Mouse (Mus musculus) gastrocnemius, adult 18-20 months (tissue): ENCODE measurements around the gene Acvr1b. TPM values are rescaled to one million over a fixed set of nuclear protein-coding genes. Genes with fewer than 3 reads are reported as not detected.

ENCODE experiments used
- DNase-seq: peaks from one replicate; pipeline ENCODE4 v3.0.0; 2021; ENCODE audit warnings: low spot score
- total RNA-seq, 2 experiments: library from RNA; stranded (reverse); gene quantifications; 2 replicates each; pipeline ENCODE4 v1.2.3; 2021

Gene Acvr1b
- total RNA-seq, 2 experiments from 2014 or later: 26.0 to 48.0 TPM

DNA sequence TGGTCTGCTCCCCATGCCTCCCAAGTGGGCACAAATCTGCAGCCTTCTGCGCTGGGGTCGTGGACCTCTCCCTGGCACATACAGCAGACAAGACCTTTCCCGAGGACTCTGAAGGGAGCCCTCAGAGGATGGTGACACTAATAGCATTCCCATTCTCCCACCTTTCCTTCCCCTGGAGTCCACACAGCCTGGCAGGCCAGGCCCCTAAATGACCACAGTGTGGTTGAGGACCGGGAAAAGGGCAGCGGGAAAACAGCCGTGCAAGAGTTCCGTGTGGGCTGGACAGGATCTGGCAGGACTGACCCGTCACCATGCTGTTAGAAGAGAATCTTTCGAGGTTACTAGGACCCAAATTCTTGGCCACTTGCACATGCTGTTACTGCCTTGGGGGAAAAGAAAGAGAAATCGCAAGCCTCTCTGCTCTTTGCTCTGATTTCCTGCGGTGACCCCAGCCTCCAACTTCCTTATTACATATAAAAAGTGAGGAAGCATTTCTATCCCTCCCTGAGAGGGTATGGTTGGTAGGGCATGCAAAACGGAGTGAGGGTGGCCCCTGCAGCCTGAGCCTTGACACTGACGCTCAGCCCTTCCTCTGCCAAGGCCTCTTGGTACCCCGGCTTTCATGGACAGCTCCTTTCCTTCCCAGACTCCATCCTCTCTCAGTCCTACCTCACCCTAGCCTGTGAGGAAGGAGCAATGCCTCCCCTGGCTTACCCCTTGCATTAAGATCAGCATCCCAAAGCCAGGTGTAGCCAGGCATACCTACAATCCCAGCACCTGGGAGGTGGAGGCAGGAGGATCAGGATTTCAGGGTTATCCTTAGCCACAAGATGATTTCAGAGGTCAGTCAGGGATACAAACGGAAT, 27.5 kb upstream of the Acvr1b start:
- DNase-seq: no peak

GRCm38 (mm10) chr15:101147115-101147909, 26.6 kb upstream of the Acvr1b start:
- DNase-seq: no peak

- no peak for DNase-seq
Measured at GRCm38 (mm10) chr15:101147910-101148273, 26.0 kb upstream of the Acvr1b start.

DNA sequence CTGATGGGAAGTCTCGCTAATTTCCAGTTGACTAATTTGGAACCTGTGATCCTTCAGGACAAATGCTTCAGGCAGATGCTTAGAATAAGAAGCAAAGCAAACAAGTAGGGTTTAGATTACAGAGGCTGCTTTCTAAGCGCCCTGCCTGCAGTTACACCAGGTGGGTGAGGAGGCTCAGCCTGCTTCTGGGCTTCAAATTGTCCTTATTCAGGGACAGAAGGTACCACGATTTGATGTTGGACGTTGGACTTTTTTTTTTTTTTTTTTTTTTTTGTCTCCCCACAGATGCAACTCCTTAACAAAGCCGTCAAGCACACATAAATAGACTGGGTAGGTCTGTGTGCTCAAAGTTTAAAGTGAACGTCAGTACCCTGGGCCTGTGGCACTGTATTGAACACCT, 25.3 kb upstream of the Acvr1b start:
- DNase-seq: no peak

- DNase-seq: no peak
Measured at GRCm38 (mm10) chr15:101151409-101152261, 22.2 kb upstream of the Acvr1b start.

DNA sequence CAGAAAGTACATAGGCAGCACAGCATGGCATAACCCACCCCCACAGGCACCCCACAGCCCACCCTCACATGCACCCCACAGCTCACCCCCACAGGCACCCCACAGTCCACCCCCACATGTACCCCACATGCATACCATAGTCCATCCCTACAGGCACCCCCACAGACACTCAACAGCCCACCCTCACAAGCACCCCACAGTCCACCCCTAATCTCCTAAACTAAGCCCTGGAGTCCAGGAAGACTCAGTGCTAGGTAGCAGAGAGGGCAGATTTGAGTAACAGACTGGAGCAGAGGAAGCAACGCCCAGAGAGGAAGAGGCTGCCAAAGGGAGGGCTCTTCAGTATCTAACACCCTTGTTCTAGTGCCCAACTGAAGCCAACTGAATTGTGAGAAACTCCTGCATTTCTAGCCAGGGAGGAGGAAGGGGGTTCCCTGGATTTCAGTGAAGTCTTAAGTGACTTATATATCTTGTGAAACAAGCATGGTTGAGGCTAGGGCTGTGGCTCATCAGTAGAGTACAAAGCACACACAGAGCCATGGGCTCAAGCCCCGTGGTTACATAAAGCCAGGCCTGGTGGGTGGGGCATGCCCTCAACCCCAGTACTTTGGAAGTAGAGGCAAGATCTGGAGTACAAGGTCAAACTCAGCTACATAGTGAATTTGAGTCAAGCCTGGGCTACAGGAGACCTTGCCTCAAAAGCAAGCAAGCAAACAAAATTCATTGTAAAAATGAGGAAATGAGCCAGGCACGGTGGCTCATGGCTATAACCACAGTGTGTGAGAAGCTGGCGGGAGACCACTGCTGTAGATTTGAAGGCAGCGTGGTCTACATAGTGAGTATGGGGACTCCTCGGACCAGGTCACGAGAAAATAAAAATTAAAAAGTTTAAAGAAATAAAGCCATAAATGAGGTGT, 18.9 kb upstream of the Acvr1b start:
- no peak for DNase-seq

DNA sequence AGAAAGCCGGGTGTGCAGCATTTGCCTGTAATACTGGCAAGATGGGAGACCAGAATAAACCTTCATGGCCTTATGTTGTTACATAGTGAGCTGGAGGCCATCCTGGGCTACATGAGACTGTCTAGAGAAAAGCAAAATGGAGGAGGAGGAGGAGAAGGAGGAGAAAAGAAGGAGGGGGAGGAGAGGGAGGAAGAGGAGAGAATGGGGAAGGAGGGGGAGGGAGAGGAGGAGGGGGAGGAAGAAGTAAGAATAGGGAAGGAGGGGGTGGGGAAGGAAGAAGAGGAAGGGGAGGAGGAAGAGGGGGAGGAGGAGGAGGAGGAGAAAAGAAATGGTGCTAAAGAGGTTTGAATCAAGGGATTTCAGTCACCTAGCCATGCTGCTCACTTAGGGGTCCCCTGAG, 13.7 kb upstream of the Acvr1b start:
- no peak for DNase-seq

GRCm38 (mm10) chr15:101160591-101160990, 13.3 kb upstream of the Acvr1b start:
- DNase-seq: no peak

- no peak for DNase-seq
Measured at GRCm38 (mm10) chr15:101161534-101161933, 12.3 kb upstream of the Acvr1b start.

DNA sequence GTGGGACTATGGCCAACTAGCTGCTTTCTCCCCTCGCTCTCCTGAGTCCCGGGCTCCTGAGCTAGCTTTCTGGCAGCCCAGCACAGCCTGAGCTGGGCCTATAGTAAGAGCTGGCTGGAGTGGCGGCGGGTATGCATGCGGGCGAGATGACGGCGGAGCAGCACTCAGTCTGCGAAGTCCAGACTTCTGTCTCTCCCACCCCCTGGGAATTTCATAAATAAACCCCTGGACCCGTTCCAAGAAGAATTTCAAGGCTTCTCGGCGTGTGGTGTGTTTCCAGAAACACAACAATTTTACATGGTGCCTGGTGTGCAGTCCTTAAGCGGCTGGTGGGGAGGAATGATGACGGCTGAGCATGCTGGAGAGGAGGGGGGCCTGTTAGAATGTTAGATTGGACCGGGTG, 10.8 kb upstream of the Acvr1b start:
- DNase-seq: no peak

GRCm38 (mm10) chr15:101163854-101164253, 10.0 kb upstream of the Acvr1b start:
- DNase-seq: no peak

GRCm38 (mm10) chr15:101164291-101164690, 9.6 kb upstream of the Acvr1b start:
- DNase-seq: no peak

DNA sequence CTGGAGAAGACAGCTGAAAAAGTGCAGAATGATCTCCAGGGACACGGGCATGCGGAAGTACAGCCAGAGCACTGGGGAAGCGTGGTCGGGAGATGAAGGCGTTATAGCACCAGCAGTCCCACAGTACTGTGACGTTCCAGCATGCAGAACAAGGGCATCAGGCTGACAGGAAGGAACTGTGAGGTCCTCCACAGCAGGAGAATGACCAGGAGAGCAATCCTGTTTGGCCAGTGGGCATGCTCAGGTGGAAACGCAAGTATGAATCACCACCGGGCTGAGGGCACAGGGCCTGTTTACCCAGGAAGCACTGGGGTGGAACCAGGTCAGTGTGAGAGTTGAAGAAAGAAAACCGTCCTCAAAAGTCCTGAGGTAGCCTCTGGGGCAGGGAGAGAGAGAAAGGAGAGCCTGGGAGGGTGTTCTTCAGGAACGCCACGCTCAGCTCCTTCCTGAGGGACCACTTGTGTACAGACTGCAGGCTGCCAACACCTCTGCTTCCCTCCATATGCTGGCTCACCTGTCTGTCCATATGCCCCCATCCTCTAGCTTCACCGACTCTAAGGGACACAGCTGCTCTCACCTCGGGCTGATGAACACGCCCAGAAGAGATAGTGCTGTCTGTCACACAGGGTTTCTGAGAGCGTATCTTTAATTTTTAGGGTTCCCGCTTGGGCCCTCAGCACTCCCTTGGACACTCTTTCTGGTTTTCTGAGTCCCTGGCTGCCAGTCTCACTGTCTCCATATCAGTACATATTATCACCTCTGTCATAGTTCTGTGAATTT, 8.0 kb upstream of the Acvr1b start:
- no peak for DNase-seq

GRCm38 (mm10) chr15:101167553-101167952, 6.3 kb upstream of the Acvr1b start:
- DNase-seq: no peak

GRCm38 (mm10) chr15:101169910-101170309, 4.0 kb upstream of the Acvr1b start:
- no peak for DNase-seq

DNA sequence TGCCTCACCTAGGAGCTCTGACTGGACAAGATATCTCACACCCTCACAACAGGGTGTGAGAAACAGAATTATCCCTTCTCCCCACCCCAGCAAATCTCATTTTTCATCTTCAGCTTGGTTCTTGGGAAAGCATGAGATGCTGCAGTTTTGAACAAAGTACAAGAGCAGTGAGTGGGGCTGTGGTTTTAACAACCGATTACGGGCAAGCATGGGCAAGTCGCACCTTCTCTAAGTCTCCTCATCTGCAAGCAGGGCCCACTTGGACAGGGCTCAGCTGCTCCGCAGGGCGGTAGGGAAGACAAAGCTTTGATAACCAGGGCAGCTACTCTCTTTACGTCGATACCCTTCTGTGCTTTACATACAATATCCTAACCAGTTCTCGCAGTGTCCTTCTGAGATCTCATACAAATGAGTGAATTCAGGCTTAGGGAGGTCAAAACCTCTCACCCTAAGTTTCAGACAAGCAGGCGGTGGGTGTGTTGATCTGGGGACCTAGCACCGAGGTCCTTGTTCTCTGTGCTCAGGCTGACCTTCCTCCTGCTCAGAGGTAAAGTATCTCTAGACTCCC, 3.4 kb upstream of the Acvr1b start:
- DNase-seq: no peak

- no peak for DNase-seq
Measured at GRCm38 (mm10) chr15:101171272-101171671, 2.6 kb upstream of the Acvr1b start.

- no peak for DNase-seq
Measured at GRCm38 (mm10) chr15:101172016-101172415, 1.9 kb upstream of the Acvr1b start.

DNA sequence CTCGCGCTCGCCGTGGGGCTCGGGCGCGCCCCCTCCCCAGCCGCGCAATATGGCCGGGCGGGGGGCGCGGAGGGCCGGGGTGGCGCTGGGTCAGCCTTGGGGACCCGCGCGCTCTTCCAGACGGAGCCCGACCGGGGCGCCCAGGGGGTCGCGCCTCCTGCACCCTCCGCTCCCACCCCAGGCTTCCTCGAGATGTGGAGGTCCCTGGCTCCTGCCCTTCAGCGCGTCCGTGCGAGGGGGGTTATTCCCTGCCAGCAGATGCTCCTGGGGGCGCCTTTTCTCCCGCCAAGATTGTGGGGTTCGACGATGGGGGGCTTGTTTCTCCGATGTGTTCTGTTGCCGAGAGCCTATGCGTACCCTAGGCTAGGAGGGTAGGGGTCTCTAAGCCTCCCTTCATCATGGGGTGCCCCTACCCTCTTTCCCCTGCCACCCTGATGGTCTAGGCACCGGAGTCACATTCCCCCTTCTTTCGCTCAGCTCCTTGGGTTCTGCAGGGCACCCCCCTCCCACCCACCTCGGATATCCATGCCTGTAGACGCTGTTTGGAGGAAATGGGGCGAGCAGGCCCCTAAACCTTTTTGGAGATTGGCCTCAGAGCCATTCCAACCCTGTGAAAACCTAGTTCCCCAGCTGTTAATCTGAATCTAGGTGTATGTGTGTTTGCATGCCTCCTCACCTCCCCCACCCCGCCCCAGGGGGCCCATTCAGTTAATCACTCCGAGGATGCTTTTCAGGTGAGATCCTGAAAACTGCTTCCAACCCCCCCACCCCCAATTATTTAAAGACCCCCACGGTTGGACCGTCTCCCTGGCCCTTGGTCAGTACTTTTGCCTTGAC, 645 bp downstream of the Acvr1b start:
- no peak for DNase-seq
